Mouse (Mus musculus): Measurements from ENCODE around the gene Ccpg1.

- TF ChIP-seq CTCF (IDR thresholded peaks at IDR 0.05; ENCODE audit: low read depth) (no peak), EP300 (IDR thresholded peaks at IDR 0.05; ENCODE audit: low read depth) (no peak)
These were observed 63.7 kb downstream of the Ccpg1 start for GRCm38 (mm10) chr9:73048927-73049326.

Data from liver, embryonic 14.5 days (tissue).